Mouse (Mus musculus) heart, embryonic 12.5 days (tissue): Measurements from ENCODE around the gene Cx3cr1. TPM values are rescaled to one million over a fixed set of nuclear protein-coding genes. Genes with fewer than 3 reads are reported as not detected.

ENCODE experiments used
- ATAC-seq: fragments of 200-750 bp; cut with Nextera tagmentation; 2 replicates; pipeline ENCODE4 v1.8.0; 2017; ENCODE audit warnings: moderate TSS enrichment, moderate library complexity; ENCODE audit not compliant: insufficient number of reproducible peaks, low FRiP score
- H3K27ac ChIP-seq: fragments of 300-500 bp; sonication (generic); 2 replicates; pipeline ENCODE4 v1.5.1; 2016; ENCODE audit warnings: mild to moderate bottlenecking, moderate library complexity; ENCODE audit not compliant: poor library complexity, severe bottlenecking
- H3K27me3 ChIP-seq: fragments of 300-500 bp; sonication (generic); replicated peaks from 2 replicates; pipeline ENCODE4 v1.6.1; 2016; ENCODE audit warnings: mild to moderate bottlenecking, moderate library complexity
- H3K36me3 ChIP-seq: fragments of 300-500 bp; sonication (generic); 2 replicates; pipeline ENCODE4 v1.6.1; 2016; ENCODE audit warnings: mild to moderate bottlenecking, moderate library complexity
- H3K4me1 ChIP-seq: fragments of 300-500 bp; sonication (generic); replicated peaks from 2 replicates; pipeline ENCODE4 v1.6.1; 2016; ENCODE audit warnings: mild to moderate bottlenecking
- H3K4me2 ChIP-seq: fragments of 300-500 bp; sonication (generic); 2 replicates; pipeline ENCODE4 v1.6.1; 2016; ENCODE audit warnings: mild to moderate bottlenecking, moderate library complexity
- H3K4me3 ChIP-seq: fragments of 300-500 bp; sonication (generic); 2 replicates; pipeline ENCODE4 v1.5.1; 2016; ENCODE audit warnings: mild to moderate bottlenecking
- H3K9ac ChIP-seq: fragments of 300-500 bp; sonication (generic); 2 replicates; pipeline ENCODE4 v1.6.1; 2016; ENCODE audit warnings: mild to moderate bottlenecking, moderate library complexity
- H3K9me3 ChIP-seq: fragments of 300-500 bp; sonication (generic); replicated peaks from 2 replicates; pipeline ENCODE4 v1.6.1; 2016; ENCODE audit warnings: mild to moderate bottlenecking, moderate library complexity
- WGBS: fragments of 180-500 bp; shearing (Covaris S2); methylation state at CpG from one replicate; pipeline ENCODE4 v1.1.7; 2016; 5-methylcytosine and 5-hydroxymethylcytosine counted together
- polyA plus RNA-seq: library from polyadenylated mRNA; unstranded; fragments of >200 nt; fragmentation: Nextera tagmentation; extraction: Ambion mirVana; gene quantifications from 2 replicates; pipeline ENCODE4 v1.2.1, GENCODE M21; 2016

Cx3cr1 gene
- polyA plus RNA-seq, 1 experiment from 2014 or later, result 4.9 TPM

DNA sequence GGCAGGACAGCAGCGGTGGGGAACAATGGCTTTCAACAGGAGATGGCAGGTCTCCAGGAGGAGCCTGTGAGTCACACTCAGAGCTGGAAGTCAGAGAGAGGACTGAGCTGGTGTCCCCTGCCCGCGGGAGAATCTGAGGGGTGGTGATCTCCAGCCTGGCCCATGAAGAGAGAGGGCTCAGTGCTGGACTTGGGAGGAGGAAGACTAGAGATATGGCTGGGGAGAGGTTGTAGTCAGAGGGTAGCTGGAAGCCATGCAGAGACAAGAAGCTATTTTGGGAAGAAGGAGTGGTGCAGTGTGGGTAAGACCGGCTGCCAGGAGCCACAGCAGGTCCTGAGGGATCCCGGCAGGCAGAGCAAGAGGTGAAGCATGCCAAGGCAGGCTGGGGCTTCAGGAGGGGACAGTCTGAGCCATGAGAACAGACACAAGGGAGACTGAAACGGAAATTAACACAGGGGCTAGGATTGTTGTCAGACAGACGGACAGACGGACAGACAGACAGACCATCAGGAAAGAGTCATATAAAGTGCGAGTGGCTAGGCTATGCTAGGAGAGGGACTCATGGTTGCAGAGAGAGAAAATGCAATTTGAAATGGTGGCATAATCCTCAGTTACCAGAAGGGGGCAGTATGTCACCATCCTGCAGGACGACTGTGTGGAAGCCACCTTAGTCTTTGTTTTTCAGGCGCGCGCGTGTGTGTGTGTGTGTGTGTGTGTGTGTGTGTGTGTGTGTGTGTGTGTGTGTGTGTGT is 42.1 kb downstream of the Cx3cr1 start:
- Histone ChIP-seq H3K4me2 (peak overlapping the region; percentile 48), H3K27ac (peak overlapping the region; percentile 93), H3K27me3 (no peaks in the 10 kb centered on the region), H3K36me3 (no peaks in the 10 kb centered on the region), H3K4me3 (no peak overlapping the region), H3K9ac (peak overlapping the region; percentile 16), H3K4me1 (peaks cover 37% of the 10 kb centered on the region), H3K9me3 (no peaks in the 10 kb centered on the region)
- 11% methylated on average over 14 of the region's 14 CpGs for WGBS
- ATAC-seq, result peak; percentile 68

DNA sequence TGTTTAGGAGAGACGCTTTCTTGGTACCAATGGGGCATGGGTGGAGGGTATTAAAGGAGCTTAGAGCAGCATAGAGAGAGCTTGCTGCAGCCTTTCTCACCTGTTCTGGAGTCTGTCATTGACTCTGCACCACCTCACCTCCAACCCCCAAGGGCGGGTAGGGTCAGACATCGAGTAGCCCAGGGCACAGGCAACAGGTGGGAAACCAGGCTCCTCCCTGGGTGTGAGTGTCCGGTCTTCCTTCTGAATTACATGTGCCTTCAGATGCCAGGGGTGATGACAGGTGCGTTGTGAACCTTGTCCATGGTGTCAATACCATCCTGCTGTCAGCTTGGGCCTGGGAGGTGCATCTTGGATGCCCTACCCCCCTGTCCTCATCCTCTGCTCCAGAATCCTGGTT is 45.1 kb downstream of the Cx3cr1 start:
- Histone ChIP-seq H3K27ac (peak overlapping the region; percentile 99), H3K4me1 (peaks cover 49% of the 10 kb centered on the region), H3K4me2 (peak overlapping the region; percentile 73; the same call in 1 of the 2 replicates), H3K27me3 (no peaks in the 10 kb centered on the region), H3K4me3 (no peak overlapping the region), H3K36me3 (peaks cover 3% of the 10 kb centered on the region), H3K9me3 (no peaks in the 10 kb centered on the region), H3K9ac (peak overlapping the region; percentile 44; the same call in 1 of the 2 replicates)
- ATAC-seq, result no peak
- 64% methylated on average over 5 of the region's 5 CpGs for WGBS

DNA sequence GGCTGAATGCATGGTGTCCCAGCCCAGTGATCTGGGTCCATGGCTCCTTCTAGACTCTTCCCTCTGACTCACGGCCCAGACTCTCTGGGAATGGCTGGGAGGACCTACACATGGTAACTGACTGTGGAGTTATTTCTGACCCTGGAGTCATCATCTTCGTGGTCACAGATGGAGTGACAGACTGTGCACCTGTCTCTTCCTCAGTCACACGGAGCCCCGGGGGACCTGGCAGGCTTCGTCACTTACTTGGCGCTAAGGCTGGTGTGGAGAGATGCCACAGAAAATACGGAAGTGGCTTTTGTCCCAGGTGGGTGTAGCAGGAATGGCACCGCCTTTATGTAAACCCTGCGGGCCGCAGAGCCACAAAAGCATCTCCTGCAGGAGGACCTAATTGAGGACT is 45.5 kb downstream of the Cx3cr1 start:
- H3K4me1 ChIP-seq, result peaks cover 51% of the 10 kb centered on the region
- H3K27me3 ChIP-seq, result no peaks in the 10 kb centered on the region
- H3K36me3 ChIP-seq, result peaks cover 7% of the 10 kb centered on the region
- 65% methylated on average over 10 of the region's 10 CpGs for WGBS
- H3K4me3 ChIP-seq, result 0 out of 2 replicates have a peak overlapping the region, but pooled peaks have one; percentile 68
- H3K9me3 ChIP-seq, result no peaks in the 10 kb centered on the region
- H3K9ac ChIP-seq, result peak overlapping the region; percentile 44; the same call in 1 of the 2 replicates
- peak overlapping the region; percentile 99 for H3K27ac ChIP-seq
- peak overlapping the region; percentile 73 for H3K4me2 ChIP-seq
- ATAC-seq, result no peak

DNA sequence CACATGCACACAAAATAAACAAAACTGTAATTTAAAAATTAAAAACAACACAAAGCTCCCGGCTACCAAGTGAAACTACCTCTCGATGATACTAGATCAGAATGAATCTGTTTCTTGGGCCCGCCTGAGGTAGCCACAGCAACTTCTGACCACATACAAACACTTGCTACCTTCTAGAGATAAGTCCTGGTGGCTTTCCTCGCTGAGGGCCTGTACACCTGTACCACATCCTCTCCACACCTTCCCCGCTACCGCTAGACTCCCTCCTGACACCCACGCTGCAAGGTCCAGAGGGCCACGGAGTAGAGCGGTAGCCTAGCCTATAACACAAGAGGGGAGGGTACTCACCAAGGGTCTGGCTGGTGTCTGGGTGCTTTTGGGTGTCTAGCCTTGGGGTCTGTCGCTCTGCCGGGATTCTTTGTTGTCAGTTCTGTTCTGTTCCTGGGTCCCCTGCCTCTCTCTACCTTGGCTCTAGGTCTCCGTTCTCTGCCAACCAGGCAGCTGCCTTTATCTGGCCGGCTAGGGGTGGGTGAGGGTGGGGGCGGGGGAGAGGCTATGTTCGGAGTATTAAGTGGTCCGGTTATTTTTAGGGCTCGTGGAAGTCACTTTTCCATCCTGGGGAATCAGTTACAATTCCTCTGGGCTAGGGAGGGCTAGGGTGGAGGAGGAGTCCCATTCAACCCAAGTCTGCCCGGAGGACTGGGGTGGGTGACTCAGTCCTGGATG is 46.4 kb downstream of the Cx3cr1 start, which contains the start of gene Xirp1:
Xirp1 (minus strand) TSS at position 513 of the 726 bp plus-strand sequence.
- ATAC-seq, result peak; percentile 40
- Histone ChIP-seq H3K27me3 (no peaks in the 10 kb centered on the region), H3K4me2 (peak within 1 kb of the TSS; percentile 73), H3K36me3 (peaks cover 16% of the 10 kb centered on the region), H3K9ac (peak within 1 kb of the TSS; percentile 83), H3K9me3 (no peaks in the 10 kb centered on the region), H3K27ac (peak within 1 kb of the TSS; percentile 99), H3K4me1 (peaks cover 51% of the 10 kb centered on the region), H3K4me3 (peak within 1 kb of the TSS; percentile 68)
- WGBS, result 41% methylated on average over 18 of the region's 18 CpGs

DNA sequence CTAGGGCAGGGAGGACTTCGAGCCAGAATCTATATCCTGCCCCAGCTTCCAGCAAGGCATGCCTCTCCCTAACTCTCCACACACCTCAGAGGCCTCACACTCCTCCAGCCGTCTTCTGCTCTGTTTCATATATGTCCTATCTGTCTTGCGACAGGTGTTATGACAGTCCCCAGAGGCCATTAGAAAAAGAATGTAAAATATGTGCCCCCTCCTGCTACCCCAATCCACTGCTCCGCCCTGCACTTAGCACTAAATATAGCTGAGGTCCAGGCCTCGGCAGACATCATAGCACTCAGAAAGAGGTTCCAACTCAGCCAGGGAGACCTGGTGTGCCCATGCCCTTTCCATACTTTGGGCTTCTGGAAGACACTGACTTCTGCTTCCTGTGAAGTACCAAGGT is 48.5 kb downstream of the Cx3cr1 start:
- WGBS, result 26% methylated on average over 5 of the region's 5 CpGs
- peak overlapping the region; percentile 83 for H3K9ac ChIP-seq
- ATAC-seq, result peak; percentile 63
- peaks cover 49% of the 10 kb centered on the region for H3K4me1 ChIP-seq
- H3K36me3 ChIP-seq, result peaks cover 37% of the 10 kb centered on the region
- H3K4me3 ChIP-seq, result peak overlapping the region; percentile 68
- H3K9me3 ChIP-seq, result no peaks in the 10 kb centered on the region
- H3K4me2 ChIP-seq, result peak overlapping the region; percentile 73
- H3K27ac ChIP-seq, result peak overlapping the region; percentile 99
- no peaks in the 10 kb centered on the region for H3K27me3 ChIP-seq

DNA sequence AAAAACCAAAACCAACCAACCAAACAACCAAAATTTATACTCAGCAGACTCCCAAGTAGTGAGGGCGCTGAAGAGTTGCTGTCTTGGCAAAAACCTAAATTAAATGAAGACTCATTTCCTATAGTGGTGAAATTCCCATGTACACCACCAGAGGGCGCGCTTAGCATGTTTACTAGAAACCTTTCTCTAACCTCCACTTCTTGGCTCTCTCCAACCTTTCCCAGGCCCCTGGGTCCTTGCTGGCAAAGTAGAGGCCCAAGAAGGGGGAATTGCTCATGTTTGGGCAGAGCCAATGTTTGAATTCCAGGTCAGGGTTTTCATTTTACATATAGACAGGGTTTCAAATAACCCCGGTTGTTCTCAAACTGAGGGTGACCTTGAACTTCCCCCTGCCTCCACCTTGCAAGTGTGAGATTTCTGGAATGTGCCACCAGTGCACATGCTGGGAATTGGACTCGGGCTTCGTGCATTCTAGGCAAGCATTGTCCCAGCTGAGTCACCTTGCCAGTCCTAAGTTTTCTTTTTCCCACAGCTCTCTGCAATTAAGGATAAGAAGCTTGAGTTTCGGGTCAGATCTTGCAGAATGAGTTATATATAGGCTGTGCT is 49.3 kb downstream of the Cx3cr1 start:
- H3K4me3 ChIP-seq, result peak overlapping the region; percentile 68
- no peak for ATAC-seq
- H3K9ac ChIP-seq, result peak overlapping the region; percentile 66
- H3K4me2 ChIP-seq, result peak overlapping the region; percentile 73
- H3K27ac ChIP-seq, result peak overlapping the region; percentile 99
- H3K27me3 ChIP-seq, result no peaks in the 10 kb centered on the region
- H3K36me3 ChIP-seq, result peaks cover 44% of the 10 kb centered on the region
- no peaks in the 10 kb centered on the region for H3K9me3 ChIP-seq
- H3K4me1 ChIP-seq, result peaks cover 52% of the 10 kb centered on the region
- 24% methylated on average over 7 of the region's 7 CpGs for WGBS

DNA sequence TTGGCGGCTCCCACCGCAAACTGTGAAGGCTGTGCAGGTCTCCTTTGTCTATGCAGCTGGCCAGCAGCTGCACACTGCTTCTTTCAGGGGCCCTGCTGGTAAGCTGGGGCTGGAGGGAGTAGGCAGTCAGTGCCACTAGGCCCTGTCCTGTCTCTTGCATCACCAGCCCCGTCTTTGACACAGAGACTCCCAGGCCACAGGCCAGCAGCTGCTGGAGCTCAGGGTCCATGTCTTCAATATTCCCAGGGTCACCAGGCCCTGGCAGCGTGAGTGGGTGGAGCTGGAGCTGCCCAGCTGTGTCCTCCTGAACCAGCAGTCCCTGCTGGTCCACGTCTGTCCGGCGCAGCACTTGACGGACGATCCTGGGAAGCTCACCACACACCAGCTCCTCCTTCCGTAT is 52.7 kb downstream of the Cx3cr1 start:
- H3K27ac ChIP-seq, result no peak overlapping the region
- ATAC-seq, result no peak
- peaks cover 77% of the 10 kb centered on the region for H3K36me3 ChIP-seq
- H3K27me3 ChIP-seq, result no peaks in the 10 kb centered on the region
- H3K9ac ChIP-seq, result no peak overlapping the region
- H3K9me3 ChIP-seq, result no peaks in the 10 kb centered on the region
- H3K4me2 ChIP-seq, result no peak overlapping the region
- no peak overlapping the region for H3K4me3 ChIP-seq
- WGBS, result 71% methylated on average over 10 of the region's 10 CpGs
- H3K4me1 ChIP-seq, result peaks cover 66% of the 10 kb centered on the region

DNA sequence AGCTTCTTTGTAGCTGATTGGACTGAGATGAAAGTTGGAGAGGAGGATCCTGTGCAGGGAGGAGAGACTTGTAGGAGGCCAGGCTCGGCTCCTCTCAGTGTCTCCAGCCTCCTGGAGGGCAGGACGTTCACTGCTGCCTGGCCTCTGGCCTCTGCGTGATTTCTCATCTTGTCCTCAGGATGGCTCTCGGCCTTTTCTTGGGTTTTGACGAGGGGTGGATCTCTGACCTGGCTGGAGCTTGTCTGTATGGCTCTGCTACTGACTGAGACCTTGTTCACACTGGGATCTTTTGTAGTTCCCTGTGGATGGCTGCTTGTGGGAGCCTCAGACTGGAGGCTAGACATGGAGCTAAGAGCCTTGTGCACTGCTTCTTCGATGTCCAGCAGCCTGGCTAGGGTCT is 54.9 kb downstream of the Cx3cr1 start:
- Histone ChIP-seq H3K9ac (no peak overlapping the region), H3K27ac (no peak overlapping the region)
- WGBS, result 60% methylated on average over 6 of the region's 6 CpGs

DNA sequence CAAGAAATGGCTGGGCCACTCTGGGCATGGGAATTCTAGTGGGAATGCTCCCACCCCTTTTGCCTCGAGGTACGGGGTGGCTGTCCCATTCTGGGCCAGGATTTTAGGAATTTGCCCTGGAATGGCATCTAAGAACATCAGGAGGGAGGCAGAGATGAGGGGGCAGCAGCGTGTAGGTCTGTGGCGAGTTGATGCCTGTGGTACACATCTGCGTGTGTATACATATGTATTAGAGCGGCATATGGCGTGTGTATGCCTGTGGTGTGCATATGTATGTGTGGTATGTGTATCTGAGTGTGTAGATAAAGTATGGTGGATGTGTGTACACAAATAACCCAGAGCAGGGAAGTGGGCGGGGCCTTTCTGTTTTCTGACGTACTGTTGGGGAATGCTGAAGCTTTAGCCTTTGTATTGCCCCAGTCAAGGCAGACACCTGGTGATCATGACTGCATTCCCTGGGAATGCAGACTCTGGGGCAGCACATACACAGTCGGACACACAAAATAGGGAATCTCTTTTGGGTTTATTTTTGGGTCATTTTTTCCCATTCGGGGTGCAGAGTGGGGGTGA is 56.3 kb downstream of the Cx3cr1 start:
- Histone ChIP-seq H3K27ac (0 out of 2 replicates have a peak overlapping the region, but pooled peaks have one; percentile 23), H3K4me1 (peaks cover 62% of the 10 kb centered on the region), H3K9me3 (no peaks in the 10 kb centered on the region), H3K4me3 (no peak overlapping the region), H3K36me3 (peaks cover 62% of the 10 kb centered on the region), H3K9ac (no peak overlapping the region), H3K27me3 (no peaks in the 10 kb centered on the region), H3K4me2 (no peak overlapping the region)
- ATAC-seq, result no peak
- WGBS, result 65% methylated on average over 11 of the region's 11 CpGs

More for the DNA sequence above, 54.9 kb downstream of the Cx3cr1 start:
- no peak overlapping the region for H3K4me3 ChIP-seq
- H3K4me2 ChIP-seq, result no peak overlapping the region
- H3K27me3 ChIP-seq, result no peaks in the 10 kb centered on the region
- H3K4me1 ChIP-seq, result peaks cover 66% of the 10 kb centered on the region
- no peak for ATAC-seq
- H3K9me3 ChIP-seq, result no peaks in the 10 kb centered on the region
- H3K36me3 ChIP-seq, result peaks cover 76% of the 10 kb centered on the region

DNA sequence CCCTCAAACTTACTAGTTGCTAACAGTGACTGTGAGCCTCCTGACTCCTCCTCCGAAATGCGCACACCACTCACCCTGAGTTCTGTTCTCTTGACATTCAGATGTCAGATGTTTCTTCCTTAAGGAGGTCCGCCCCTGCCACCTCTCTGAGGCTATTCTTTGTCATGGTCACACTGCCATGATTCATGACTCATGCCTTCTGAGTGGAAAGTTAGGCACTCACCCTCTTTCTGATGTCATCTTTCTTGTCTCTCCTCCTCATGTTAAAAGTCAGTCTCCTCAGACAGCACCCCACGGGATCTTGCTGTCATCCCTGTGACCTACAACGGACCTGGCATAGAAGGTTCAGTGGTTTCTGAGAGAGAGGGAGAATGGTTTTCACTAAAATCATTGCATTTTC is 56.9 kb downstream of the Cx3cr1 start:
- Histone ChIP-seq H3K36me3 (peaks cover 56% of the 10 kb centered on the region), H3K9ac (no peak overlapping the region), H3K4me1 (peaks cover 62% of the 10 kb centered on the region), H3K4me2 (no peak overlapping the region), H3K4me3 (no peak overlapping the region), H3K9me3 (peaks cover 4% of the 10 kb centered on the region; the same call in 1 of the 2 replicates), H3K27ac (0 out of 2 replicates have a peak overlapping the region, but pooled peaks have one; percentile 29), H3K27me3 (no peaks in the 10 kb centered on the region)
- no peak for ATAC-seq
- WGBS, result 74% methylated on average over 5 of the region's 5 CpGs
